Mouse (Mus musculus) kidney, adult 18-20 months (tissue): ENCODE results near the gene Gm20388.
A peak's percentile ranks its signal among the peaks of the same experiment; 100 is the strongest.

Experiments used
- DNase-seq: peaks from one replicate; pipeline ENCODE4 v3.0.0; 2021

Gene Gm20388

GRCm38 (mm10) chr8:120560535-120560934 lies 649.9 kb downstream of the Gm20388 start:
- DNase-seq: no peak

- no peak for DNase-seq
Observed at GRCm38 (mm10) chr8:120561539-120562435, 651.1 kb downstream of the Gm20388 start.

GRCm38 (mm10) chr8:120562680-120563347 lies 652.2 kb downstream of the Gm20388 start:
- no peak for DNase-seq

GRCm38 (mm10) chr8:120563348-120563724 lies 652.7 kb downstream of the Gm20388 start:
- no peak for DNase-seq

- peak; percentile 87 for DNase-seq
Observed at GRCm38 (mm10) chr8:120563851-120564837, 653.5 kb downstream of the Gm20388 start.

- no peak for DNase-seq
Observed at GRCm38 (mm10) chr8:120565151-120565711, 654.6 kb downstream of the Gm20388 start.

- no peak for DNase-seq
Observed at GRCm38 (mm10) chr8:120566681-120567080, 656.0 kb downstream of the Gm20388 start.

GRCm38 (mm10) chr8:120567731-120568130 lies 657.1 kb downstream of the Gm20388 start:
- no peak for DNase-seq

GRCm38 (mm10) chr8:120568164-120568798 lies 657.6 kb downstream of the Gm20388 start:
- DNase-seq: no peak

GRCm38 (mm10) chr8:120569123-120569522 lies 658.5 kb downstream of the Gm20388 start:
- DNase-seq: no peak

GRCm38 (mm10) chr8:120569939-120570715 lies 659.5 kb downstream of the Gm20388 start:
- peak; percentile 82 for DNase-seq

GRCm38 (mm10) chr8:120571561-120571960 lies 660.9 kb downstream of the Gm20388 start:
- DNase-seq: no peak

GRCm38 (mm10) chr8:120572534-120572933 lies 661.9 kb downstream of the Gm20388 start:
- DNase-seq: no peak

- DNase-seq: no peak
Observed at GRCm38 (mm10) chr8:120573866-120574265, 663.2 kb downstream of the Gm20388 start.

GRCm38 (mm10) chr8:120574941-120575340 lies 664.3 kb downstream of the Gm20388 start:
- peak; percentile 37 for DNase-seq

- DNase-seq: peak; percentile 75
Observed at GRCm38 (mm10) chr8:120575801-120576200, 665.2 kb downstream of the Gm20388 start.

- DNase-seq: no peak
Observed at GRCm38 (mm10) chr8:120577821-120578220, 667.2 kb downstream of the Gm20388 start.

GRCm38 (mm10) chr8:120580336-120581000 lies 669.8 kb downstream of the Gm20388 start:
- no peak for DNase-seq

GRCm38 (mm10) chr8:120581329-120581728 lies 670.7 kb downstream of the Gm20388 start:
- DNase-seq: no peak

- no peak for DNase-seq
Observed at GRCm38 (mm10) chr8:120581811-120582210, 671.2 kb downstream of the Gm20388 start.

GRCm38 (mm10) chr8:120585521-120585920 lies 674.9 kb downstream of the Gm20388 start:
- no peak for DNase-seq
